Mouse (Mus musculus) forebrain, postnatal 0 days (tissue): Measurements from ENCODE around the gene Cdc37l1. TPM values are rescaled to one million over a fixed set of nuclear protein-coding genes. Genes with fewer than 3 reads are reported as not detected.

Experiments used
- ATAC-seq: fragments of 200-750 bp; cut with Nextera tagmentation; 2 replicates; pipeline ENCODE4 v1.8.0; 2017; ENCODE audit warnings: mild to moderate bottlenecking, moderate library complexity
- DNase-seq: peaks from one replicate; pipeline ENCODE4 v3.0.0-alpha.2; 2015
- H3K27ac ChIP-seq: fragments of 300-500 bp; sonication (generic); 2 replicates; pipeline ENCODE4 v1.5.1; 2014; ENCODE audit warnings: low read depth, mild to moderate bottlenecking, antibody characterized with exemption, low read length, moderate library complexity, mixed read lengths
- H3K27me3 ChIP-seq: fragments of 300-500 bp; sonication (generic); 2 replicates; pipeline ENCODE4 v1.6.1; 2014; ENCODE audit warnings: mild to moderate bottlenecking, low read length, mixed read lengths; ENCODE audit not compliant: insufficient read depth
- H3K36me3 ChIP-seq: fragments of 300-500 bp; sonication (generic); 2 replicates; pipeline ENCODE4 v1.6.1; 2014; ENCODE audit warnings: mild to moderate bottlenecking, moderate library complexity; ENCODE audit not compliant: insufficient read depth
- H3K4me1 ChIP-seq: fragments of 300-500 bp; sonication (generic); 2 replicates; pipeline ENCODE4 v1.6.1; 2014; ENCODE audit warnings: antibody characterized with exemption; ENCODE audit not compliant: insufficient read depth
- H3K4me2 ChIP-seq: fragments of 300-500 bp; sonication (generic); 2 replicates; pipeline ENCODE4 v1.6.1; 2014; ENCODE audit warnings: low read depth, mild to moderate bottlenecking, moderate library complexity
- H3K4me3 ChIP-seq: fragments of 300-500 bp; sonication (generic); 2 replicates; pipeline ENCODE4 v1.5.1; 2014; ENCODE audit warnings: low read depth, low read length, mixed read lengths
- H3K9ac ChIP-seq: fragments of 300-500 bp; sonication (generic); 2 replicates; pipeline ENCODE4 v1.6.1; 2014; ENCODE audit warnings: mild to moderate bottlenecking
- H3K9me3 ChIP-seq: fragments of 300-500 bp; sonication (generic); 2 replicates; pipeline ENCODE4 v1.6.1; 2016; ENCODE audit warnings: low read length
- CTCF ChIP-seq: sonication (generic); IDR thresholded peaks from 2 replicates; pipeline ENCODE4 v1.5.1; 2016; ENCODE audit warnings: antibody characterized with exemption, control low read depth, low read depth
- WGBS: fragments of 180-500 bp; shearing (Covaris S2); extraction: QIAGEN DNeasy Blood & Tissue Kit; methylation state at CpG from one replicate; pipeline ENCODE4 v1.1.7; 2014; 5-methylcytosine and 5-hydroxymethylcytosine counted together
- polyA plus RNA-seq: library from polyadenylated mRNA; unstranded; fragments of >200 nt; fragmentation: Nextera tagmentation; extraction: Ambion mirVana; gene quantifications from 2 replicates; pipeline ENCODE4 v1.2.1, GENCODE M21; 2015
- total RNA-seq: library from RNA; depleted of rRNA; stranded (reverse); fragments of >200 nt; gene quantifications from 2 replicates; pipeline ENCODE4 v1.2.3, GENCODE M21; 2014

Cdc37l1 gene
- total and polyA plus RNA-seq, 2 experiments from 2014 or later, result 30.7 to 78.9 TPM

GRCm38 (mm10) chr19:28963842-28964551 lies 26.2 kb upstream of the Cdc37l1 start, which contains the start of gene Plpp6:
Gene Plpp6 (plus strand): TSS chr19:28963953.
- Histone ChIP-seq H3K27me3 (no peaks in the 10 kb centered on the region), H3K27ac (peak within 1 kb of the TSS; percentile 87), H3K4me3 (peak within 1 kb of the TSS; percentile 81), H3K9me3 (no peaks in the 10 kb centered on the region), H3K36me3 (no peaks in the 10 kb centered on the region), H3K4me1 (peaks cover 6% of the 10 kb centered on the region), H3K9ac (peak within 1 kb of the TSS; percentile 88), H3K4me2 (peak within 1 kb of the TSS; percentile 89)
- under 1% methylated on average over 57 of the region's 73 CpGs for WGBS
- DNase-seq (peak; percentile 85), ATAC-seq (peak; percentile 90)
- TF ChIP-seq CTCF, result peak; percentile 76

- Histone ChIP-seq H3K4me3 (peak overlapping the region; percentile 81), H3K27ac (peak overlapping the region; percentile 87), H3K9ac (peak overlapping the region; percentile 88), H3K4me1 (peaks cover 6% of the 10 kb centered on the region), H3K4me2 (peak overlapping the region; percentile 89), H3K9me3 (no peaks in the 10 kb centered on the region), H3K27me3 (no peaks in the 10 kb centered on the region), H3K36me3 (no peaks in the 10 kb centered on the region)
- ATAC-seq (peak; percentile 12; the same call in 1 of the 2 replicates), DNase-seq (no peak)
- TF ChIP-seq CTCF, result no peak; the same call in 1 of the 2 replicates
- 6% methylated on average over 16 of the region's 16 CpGs for WGBS
Observed at GRCm38 (mm10) chr19:28964552-28964903, 25.6 kb upstream of the Cdc37l1 start.

DNA sequence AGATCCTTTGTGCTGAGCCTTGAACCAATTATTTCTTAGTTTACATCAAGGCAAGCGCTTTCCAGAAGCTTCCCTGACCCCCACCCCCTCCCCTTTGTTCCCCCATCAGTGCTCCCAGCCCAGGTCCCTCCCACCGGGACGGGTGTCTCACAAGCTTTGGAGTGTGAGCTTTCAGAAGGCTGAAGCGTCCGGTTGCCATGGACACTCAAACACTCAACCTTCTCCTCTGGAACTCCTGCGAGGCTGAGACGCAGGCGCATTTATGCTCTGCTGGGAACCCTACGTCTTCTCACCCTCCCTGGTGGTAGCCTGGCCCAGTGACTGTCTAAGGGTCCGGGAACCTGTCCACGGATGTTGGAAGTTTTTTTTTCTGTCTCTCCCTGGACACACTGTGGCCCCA lies 22.5 kb upstream of the Cdc37l1 start, which contains the start of gene 4430402I18Rik:
4430402I18Rik (minus strand) TSS at position 149 of the 400 bp plus-strand sequence.
- Histone ChIP-seq H3K27me3 (no peaks in the 10 kb centered on the region), H3K27ac (no peak within 1 kb of the TSS), H3K9me3 (no peaks in the 10 kb centered on the region), H3K36me3 (no peaks in the 10 kb centered on the region), H3K4me1 (peaks cover 6% of the 10 kb centered on the region), H3K4me2 (peak within 1 kb of the TSS; percentile 29), H3K4me3 (peak within 1 kb of the TSS; percentile 12; the same call in 1 of the 2 replicates), H3K9ac (peak within 1 kb of the TSS; percentile 10; the same call in 1 of the 2 replicates)
- DNase-seq (peak; percentile 47), ATAC-seq (peak; percentile 54)
- 4% methylated on average over 11 of the region's 11 CpGs for WGBS
- no peak for TF ChIP-seq CTCF

GRCm38 (mm10) chr19:28968178-28968577 lies 22.0 kb upstream of the Cdc37l1 start:
- Histone ChIP-seq H3K4me2 (no peak overlapping the region), H3K4me3 (no peak overlapping the region), H3K36me3 (no peaks in the 10 kb centered on the region), H3K27ac (no peak overlapping the region), H3K4me1 (peaks cover 6% of the 10 kb centered on the region), H3K27me3 (no peaks in the 10 kb centered on the region), H3K9me3 (no peaks in the 10 kb centered on the region), H3K9ac (no peak overlapping the region)
- no peak for TF ChIP-seq CTCF
- no peak for ATAC-seq
- no peak for DNase-seq
- WGBS, result 78% methylated on average over 4 of the region's 4 CpGs

DNA sequence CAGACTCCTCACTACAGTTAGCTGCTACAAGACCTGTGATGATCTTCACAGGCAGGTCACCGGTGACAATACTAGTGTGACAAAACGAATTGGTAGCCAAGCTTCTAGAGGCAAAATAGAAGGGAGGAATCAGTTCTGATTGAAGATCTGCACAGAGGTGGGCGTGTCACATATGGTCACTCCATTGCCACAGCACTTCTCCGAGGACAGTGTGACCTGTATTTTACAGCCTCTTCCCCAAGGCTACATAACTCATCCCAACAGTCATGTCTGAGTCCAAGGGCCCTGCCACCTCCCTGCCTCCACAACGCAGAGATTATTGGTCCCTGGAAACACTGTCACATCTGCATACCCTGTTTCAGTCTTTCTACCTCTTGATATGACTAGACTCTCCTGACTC lies 20.9 kb upstream of the Cdc37l1 start:
- ATAC-seq (no peak), DNase-seq (no peak)
- Histone ChIP-seq H3K4me1 (peaks cover 6% of the 10 kb centered on the region), H3K9me3 (no peaks in the 10 kb centered on the region), H3K4me2 (no peak overlapping the region), H3K27ac (no peak overlapping the region), H3K9ac (no peak overlapping the region), H3K36me3 (no peaks in the 10 kb centered on the region), H3K27me3 (no peaks in the 10 kb centered on the region), H3K4me3 (no peak overlapping the region)
- no peak for TF ChIP-seq CTCF
- 87% methylated on average over 5 of the region's 5 CpGs for WGBS

DNA sequence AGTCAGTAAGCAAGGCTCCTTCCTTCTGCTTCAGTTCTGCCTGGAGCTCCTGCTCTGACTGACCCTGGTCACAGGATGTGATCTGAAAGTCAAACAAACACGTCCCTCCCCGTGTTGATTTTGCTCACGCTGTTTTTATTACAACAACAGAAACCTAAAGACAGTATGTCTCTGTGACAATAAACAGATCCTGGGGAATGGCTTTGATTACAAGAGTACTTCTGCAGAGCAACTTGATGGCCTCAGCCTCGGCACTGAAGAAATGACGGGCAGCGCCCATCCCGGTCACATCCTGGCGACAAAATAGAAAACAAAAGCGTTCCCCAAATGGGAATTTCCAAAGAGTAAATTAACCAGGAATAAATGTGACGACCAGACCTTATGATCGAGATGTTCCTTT lies 19.9 kb upstream of the Cdc37l1 start:
- no peaks in the 10 kb centered on the region for H3K27me3 ChIP-seq
- WGBS, result 85% methylated on average over 11 of the region's 11 CpGs

GRCm38 (mm10) chr19:28974862-28975611 lies 15.1 kb upstream of the Cdc37l1 start:
- H3K27me3 ChIP-seq, result no peaks in the 10 kb centered on the region
- H3K4me2 ChIP-seq, result peak overlapping the region; percentile 74
- TF ChIP-seq CTCF, result peak; percentile 77
- H3K9me3 ChIP-seq, result no peaks in the 10 kb centered on the region
- peak overlapping the region; percentile 32 for H3K4me3 ChIP-seq
- no peaks in the 10 kb centered on the region for H3K4me1 ChIP-seq
- WGBS, result 15% methylated on average over 35 of the region's 35 CpGs
- H3K27ac ChIP-seq, result no peak overlapping the region
- H3K36me3 ChIP-seq, result no peaks in the 10 kb centered on the region
- H3K9ac ChIP-seq, result peak overlapping the region; percentile 40; the same call in 1 of the 2 replicates
- DNase-seq (peak; percentile 64), ATAC-seq (peak; percentile 79)

More for the DNA sequence above, 19.9 kb upstream of the Cdc37l1 start:
- Histone ChIP-seq H3K36me3 (no peaks in the 10 kb centered on the region), H3K9me3 (no peaks in the 10 kb centered on the region), H3K27ac (no peak overlapping the region), H3K4me1 (no peaks in the 10 kb centered on the region), H3K9ac (no peak overlapping the region), H3K4me3 (no peak overlapping the region), H3K4me2 (no peak overlapping the region)
- ATAC-seq, result no peak
- DNase-seq, result no peak
- no peak for TF ChIP-seq CTCF
